Mouse (Mus musculus): ENCODE measurements around the gene Adprhl1.

DNA sequence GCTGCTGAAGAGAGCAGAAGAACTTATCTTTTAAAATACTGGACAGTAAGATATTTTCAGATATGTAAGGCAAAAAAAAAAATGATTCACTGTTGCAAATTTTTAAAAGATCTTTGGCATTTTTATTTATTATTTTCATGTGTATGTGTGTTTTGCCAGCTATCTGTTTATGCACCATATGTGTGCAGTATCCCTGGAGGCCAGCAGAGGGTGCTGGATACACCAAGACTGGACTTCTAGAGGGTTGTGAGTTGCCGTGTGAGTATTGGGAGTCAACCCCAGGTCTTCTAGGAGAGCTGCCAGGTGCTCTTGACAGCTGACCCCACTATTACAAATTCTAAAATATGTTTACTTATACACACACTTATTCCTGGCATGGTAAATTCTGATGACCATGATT, 29.2 kb upstream of the Adprhl1 start:
- TF ChIP-seq POLR2A (IDR thresholded peaks at IDR 0.05; ENCODE audit: extremely low read depth, insufficient read depth, low read length) (no peak), CTCF (IDR thresholded peaks at IDR 0.05; ENCODE audit: extremely low read depth, insufficient read depth, low read length) (no peak)

Data from cortical plate, adult 2 months (tissue).